Mouse (Mus musculus) retina, postnatal 1 day (tissue): Measurements from ENCODE around the gene Ptpn4.

Experiments
- DNase-seq: peaks from one replicate; pipeline ENCODE4 v3.0.0-alpha.2; 2012

The Ptpn4 gene

GRCm38 (mm10) chr1:119837035-119837751, at the start of gene Ptpn4:
TSS of gene Ptpn4 (minus strand) at chr1:119837613.
- DNase-seq, result peak; percentile 98

GRCm38 (mm10) chr1:119886320-119886719, 48.9 kb upstream of the Ptpn4 start:
- DNase-seq, result no peak

DNA sequence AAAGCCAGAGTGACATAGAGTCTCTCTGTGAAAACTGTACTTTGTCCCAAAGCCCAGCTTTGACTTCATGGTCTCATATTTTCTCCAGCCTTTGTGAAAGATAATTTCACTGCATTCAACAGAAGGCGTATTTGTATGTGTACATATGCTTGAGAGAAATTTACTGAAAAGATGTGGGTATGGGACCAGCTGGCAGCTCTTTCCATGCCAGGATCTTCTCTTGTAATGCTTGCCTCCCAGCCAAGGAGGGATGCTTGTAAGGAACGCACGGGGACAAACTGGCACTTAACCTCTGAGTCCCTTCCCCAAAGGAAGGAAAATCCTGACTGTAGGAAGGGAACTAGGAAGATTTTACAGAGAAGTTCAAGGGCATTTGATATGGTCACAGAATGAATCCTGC, 46.9 kb upstream of the Ptpn4 start:
- no peak for DNase-seq

- no peak for DNase-seq
Measured at GRCm38 (mm10) chr1:119878909-119879308, 41.5 kb upstream of the Ptpn4 start.

GRCm38 (mm10) chr1:119877469-119877868, 40.1 kb upstream of the Ptpn4 start:
- no peak for DNase-seq

DNA sequence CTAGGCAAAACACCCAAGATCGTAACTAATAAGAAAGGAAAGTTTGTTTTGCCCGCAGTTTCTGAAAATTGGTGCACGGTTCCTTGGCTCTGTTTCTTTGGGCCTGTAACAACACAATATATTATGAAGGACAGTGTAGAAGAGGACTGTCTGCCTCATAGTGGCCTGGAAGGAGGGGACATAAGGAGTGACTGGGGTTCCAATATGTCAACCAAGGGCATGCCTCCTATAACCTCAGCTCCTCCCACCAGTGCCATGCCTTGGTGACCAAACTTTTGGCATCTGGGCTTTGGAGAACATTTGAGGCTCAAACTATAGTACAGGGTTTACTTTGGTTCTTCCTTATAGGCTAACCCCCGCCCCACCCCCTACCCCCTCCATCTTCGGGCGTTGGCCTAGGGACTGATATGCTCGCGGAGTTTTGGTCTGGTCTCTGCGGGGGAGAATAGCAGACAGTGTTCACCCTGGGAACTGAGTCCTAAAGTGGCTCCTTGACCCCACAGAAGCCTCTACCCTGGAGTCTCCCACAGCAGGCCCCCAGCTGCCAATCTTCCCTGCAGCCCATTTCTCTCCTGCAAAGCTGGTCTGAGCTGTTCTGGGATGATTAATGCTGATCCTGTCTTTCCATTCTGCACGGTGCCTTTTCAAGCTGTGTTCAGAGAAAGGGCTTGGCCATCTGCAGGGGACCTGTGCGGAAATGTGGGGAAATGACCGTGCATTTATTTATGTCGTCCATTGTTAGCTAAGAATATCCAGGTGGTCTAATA, 31.2 kb upstream of the Ptpn4 start:
- DNase-seq, result no peak

GRCm38 (mm10) chr1:119867300-119867699, 29.9 kb upstream of the Ptpn4 start:
- DNase-seq, result peak; percentile 54

DNA sequence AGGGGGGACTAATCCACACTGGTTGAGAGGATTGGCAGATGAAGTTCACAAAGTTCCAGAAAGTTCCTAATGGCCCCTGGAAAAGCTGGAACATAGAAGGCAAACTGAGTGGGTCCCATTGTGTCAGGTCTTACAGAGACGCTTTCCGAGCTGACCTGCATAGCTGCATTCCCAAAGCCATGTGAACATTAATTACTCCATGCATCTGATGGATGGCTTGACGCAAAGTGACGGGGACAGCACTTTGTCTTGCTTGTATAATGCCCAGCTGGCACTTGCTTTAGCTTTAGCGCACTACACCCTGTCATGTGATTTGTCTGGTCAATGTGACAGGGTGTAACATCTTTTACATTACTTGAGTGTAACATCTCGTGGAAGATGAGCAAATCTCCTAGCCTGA, 27.9 kb upstream of the Ptpn4 start:
- DNase-seq, result peak; percentile 83

DNA sequence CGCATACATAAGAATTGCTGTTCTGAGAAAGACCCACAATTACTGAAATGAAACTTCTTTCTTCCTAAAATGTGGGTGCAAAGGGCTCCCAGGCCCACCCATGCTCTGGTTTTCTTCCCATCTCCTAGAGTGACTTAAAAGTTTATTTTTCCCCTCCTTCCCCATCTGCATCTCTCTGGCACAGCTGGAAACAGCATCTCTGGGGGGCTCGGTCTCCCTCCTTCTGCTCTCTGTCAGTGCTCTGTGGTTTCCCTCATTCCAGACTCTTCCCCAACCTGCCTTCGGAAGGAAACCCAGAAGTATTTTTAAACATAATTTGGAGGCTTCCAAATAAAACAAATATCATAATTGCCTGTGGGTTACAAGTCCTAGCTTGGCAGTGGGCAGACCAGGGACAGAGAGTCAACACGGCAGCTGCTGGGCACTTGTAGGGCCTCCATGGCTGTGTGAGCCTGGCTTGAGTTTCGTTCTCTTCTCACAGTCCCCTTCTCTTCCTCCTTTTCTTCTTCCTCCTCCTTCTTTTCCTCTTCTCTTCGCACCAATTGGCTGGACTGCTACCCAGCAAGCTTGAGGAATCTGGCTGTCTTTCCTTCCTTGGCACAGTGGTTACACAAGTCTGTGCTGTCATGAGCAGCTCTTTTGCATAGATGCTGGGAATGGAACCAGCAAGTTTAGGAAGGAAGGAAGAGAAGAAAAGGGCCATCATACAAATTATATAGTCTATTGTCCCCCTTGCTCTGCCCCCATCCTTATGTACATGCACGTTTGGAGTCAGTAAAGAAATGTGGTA, 26.3 kb upstream of the Ptpn4 start:
- DNase-seq, result no peak

GRCm38 (mm10) chr1:119859566-119859965, 22.2 kb upstream of the Ptpn4 start:
- no peak for DNase-seq

DNA sequence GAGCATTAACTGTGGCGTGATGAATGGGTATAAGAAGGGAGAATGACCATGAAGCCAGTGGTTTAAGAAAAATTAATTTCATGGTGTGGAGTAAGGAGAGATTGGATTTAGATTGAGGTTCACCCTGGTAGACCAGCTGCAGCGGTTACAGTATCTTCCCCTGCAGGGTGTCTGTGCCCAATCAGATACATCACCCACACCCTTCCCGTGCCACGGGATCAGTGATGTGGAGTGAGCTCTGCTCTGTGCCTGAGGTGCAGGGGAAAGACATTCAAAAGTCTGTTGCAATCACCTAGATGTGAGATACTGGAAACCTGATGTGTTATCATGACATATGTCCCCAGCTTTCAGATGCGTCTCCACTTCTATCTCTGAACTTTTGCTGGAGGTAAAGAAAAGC, 15.6 kb upstream of the Ptpn4 start:
- no peak for DNase-seq

- DNase-seq, result no peak
Measured at GRCm38 (mm10) chr1:119852339-119852738, 14.9 kb upstream of the Ptpn4 start.

DNA sequence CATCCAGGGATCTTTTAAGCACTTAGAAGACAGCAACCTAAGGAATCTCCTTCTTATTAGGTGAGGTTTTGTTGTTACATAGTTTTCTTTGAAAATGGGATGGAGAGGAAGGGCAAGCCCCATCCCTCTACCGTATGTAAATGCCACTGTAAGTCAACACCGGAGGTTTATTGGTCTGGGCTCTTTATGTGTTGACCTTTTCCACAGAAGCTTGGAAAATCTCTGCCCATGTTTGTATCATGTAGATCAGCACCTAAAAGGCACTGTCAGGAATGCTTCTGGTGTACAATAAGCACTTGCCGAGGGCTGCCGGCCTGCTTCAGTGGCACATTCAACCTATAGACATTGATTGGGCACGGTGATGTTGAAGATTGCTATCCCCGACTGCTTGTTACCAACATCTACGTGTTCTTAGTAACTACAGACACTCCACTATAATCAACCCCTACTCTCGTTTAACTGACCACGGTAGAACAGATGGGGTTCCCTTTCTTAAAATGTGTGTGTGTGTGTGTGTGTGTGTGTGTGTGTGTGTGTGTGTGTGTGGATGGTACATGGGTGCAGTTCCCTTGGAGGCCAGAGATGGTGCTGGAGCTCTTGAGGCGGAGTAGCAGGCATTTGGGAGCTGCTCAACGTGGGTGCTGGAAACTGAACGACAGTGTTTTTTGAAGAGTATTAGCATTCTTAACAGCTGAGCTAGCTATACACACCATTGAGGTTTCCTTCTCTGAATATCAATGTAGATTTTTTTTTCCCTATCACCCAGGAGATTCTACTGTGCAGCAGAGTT, 11.9 kb upstream of the Ptpn4 start:
- no peak for DNase-seq

DNA sequence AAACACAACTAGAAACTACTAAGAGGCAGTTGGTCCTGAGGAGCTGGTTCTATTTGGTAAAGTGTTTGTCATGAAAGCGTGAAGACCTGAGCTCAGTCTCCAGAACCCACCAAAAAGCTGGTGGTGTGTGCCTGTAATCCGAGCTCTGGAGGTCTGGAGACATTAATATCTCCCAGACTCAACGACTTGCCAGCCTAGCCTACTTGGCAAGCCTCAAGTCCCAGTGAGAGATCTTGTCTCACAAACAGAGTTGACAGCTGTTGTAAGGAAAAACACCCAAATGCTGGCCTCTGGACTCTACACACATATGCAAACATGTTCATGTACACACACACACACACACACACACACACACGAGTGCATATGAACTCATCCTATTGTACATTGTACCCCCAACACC, 7.9 kb upstream of the Ptpn4 start:
- no peak for DNase-seq

GRCm38 (mm10) chr1:119843121-119843520, 5.7 kb upstream of the Ptpn4 start:
- no peak for DNase-seq

- DNase-seq, result no peak
Measured at GRCm38 (mm10) chr1:119838241-119838640, 828 bp upstream of the Ptpn4 start.

DNA sequence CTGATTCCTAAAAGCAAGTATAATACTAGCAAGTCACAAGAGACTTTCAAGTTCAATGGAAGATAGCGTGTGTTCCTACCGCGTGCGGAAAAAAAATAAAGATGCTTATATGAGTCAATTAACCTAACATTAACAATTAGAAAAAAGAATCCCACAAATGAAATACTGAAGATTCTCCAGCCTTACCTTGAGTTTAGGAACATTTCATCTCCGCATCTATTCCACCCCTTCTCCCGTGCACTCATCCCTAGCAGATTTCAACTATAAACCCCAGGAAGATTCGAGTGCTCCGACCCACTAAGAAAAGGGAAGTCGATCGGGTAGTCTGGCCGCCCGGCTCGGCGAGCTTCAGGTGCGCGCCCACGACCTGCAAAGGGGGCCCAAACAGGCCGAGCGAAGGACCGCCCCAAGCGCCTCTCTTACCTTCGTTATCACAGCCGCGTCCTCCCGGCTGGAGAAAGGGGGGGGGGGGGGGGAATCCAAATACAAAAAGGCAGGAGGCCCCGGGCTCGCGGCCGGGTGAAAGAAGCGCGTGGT, 866 bp downstream of the Ptpn4 start:
- no peak for DNase-seq

- peak; percentile 17 for DNase-seq
Measured at GRCm38 (mm10) chr1:119835726-119836478, 1.5 kb downstream of the Ptpn4 start.

DNA sequence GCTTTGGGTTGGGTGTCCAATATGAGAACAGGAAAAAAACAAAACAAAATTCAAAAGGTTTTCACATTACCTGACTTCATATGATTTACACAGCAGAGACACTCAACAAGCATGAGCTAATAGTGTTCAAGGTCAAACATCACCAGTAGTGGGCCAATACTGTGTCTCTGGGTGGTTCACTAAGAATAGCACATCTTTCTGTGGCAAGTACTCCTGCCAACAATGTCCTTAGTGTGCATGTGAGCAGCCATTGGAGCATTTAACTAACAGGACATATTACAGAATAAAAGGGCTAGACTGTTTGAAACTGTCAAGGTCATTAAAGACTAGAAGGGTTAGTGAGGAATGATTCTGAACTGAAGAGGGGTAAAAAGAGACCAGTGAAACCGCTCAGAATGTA, 9.3 kb downstream of the Ptpn4 start:
- no peak for DNase-seq

DNA sequence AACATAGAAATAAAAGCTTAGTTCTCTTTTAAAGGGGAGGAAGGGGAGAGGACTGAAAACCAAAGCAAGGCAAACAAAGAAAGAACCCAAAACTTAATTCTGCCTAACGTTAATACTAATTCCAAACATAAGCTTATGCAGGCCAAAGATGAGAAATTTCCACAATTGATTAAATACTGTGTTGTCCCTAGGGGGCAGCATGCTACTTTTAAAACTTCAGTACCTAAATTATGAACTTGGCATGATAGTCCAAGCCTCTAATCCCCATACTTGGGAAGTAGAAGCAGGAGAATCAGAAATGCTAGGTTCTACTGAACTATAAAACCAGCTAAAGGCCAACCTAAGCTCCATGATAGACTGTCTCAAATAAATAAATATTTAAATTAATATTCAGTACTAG, 18.7 kb downstream of the Ptpn4 start:
- peak; percentile 51 for DNase-seq

- DNase-seq, result no peak
Measured at GRCm38 (mm10) chr1:119807707-119808106, 29.7 kb downstream of the Ptpn4 start.

DNA sequence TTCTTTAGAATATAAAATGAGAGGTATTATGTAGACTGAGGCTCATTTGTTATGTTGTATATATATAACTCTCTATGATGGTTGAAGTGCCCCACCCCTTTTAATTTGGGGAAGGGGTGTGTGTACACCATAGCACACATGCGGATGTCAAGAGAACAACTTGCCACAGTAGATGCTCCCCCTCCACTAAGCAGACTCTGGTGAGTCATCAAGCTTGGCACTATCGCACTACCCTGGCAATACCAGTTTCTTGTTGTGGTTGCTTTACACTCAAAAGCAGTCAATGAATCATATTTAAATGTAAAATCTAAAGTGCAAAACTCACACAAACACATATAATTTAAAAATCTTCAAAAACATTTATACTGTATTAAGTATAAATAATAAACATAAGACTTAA, 31.4 kb downstream of the Ptpn4 start:
- DNase-seq, result no peak
